Mouse (Mus musculus): Measurements from ENCODE around the gene Syncrip. TPM values are rescaled to one million over a fixed set of nuclear protein-coding genes. Genes with fewer than 3 reads are reported as not detected.
A peak's percentile ranks its signal among the peaks of the same experiment; 100 is the strongest.
"Not testable (repeated sequence)": the region's sequence is repeated elsewhere in the genome, so short reads cannot be mapped to it uniquely, and the experiment has no call there.

Syncrip gene
- 103 and 110 TPM in 2 replicates for polyA plus RNA-seq (2015; fragmentation: Nextera tagmentation; extraction: Ambion mirVana)

- under 1% methylated on average over 57 of the region's 68 CpGs for WGBS
- peak within 1 kb of the TSS; percentile 72 for H3K4me2 ChIP-seq
These were observed at the start of gene Syncrip for GRCm38 (mm10) chr9:88482230-88482828. Gene Syncrip, minus strand, starts transcription at chr9:88482574.

GRCm38 (mm10) chr9:88529979-88530580 is 47.7 kb upstream of the Syncrip start:
- no peak overlapping the region for H3K4me3 ChIP-seq (replicated peaks)
- H3K4me1 ChIP-seq: no peaks in the 10 kb centered on the region
- no peaks in the 10 kb centered on the region for H3K27me3 ChIP-seq
- no peak overlapping the region for H3K4me2 ChIP-seq
- H3K9ac ChIP-seq: no peak overlapping the region
- ATAC-seq (replicated peaks; ENCODE audit: low FRiP score): no peak
- H3K9me3 ChIP-seq (replicated peaks): no peaks in the 10 kb centered on the region
- H3K36me3 ChIP-seq: no peaks in the 10 kb centered on the region
- no peak overlapping the region for H3K27ac ChIP-seq
- WGBS: 55% methylated on average over 5 of the region's 5 CpGs

More at GRCm38 (mm10) chr9:88482230-88482828, at the start of gene Syncrip:
- peak within 1 kb of the TSS; percentile 100 for H3K4me3 ChIP-seq (replicated peaks)
- peak within 1 kb of the TSS; percentile 99 for H3K9ac ChIP-seq
- H3K4me1 ChIP-seq: peaks cover 15% of the 10 kb centered on the region
- H3K9me3 ChIP-seq (replicated peaks); H3K27me3 ChIP-seq; H3K36me3 ChIP-seq: not testable (repeated sequence)
- ATAC-seq (replicated peaks; ENCODE audit: low FRiP score): peak; percentile 96
- peak within 1 kb of the TSS; percentile 99 for H3K27ac ChIP-seq

GRCm38 (mm10) chr9:88529571-88529970 is 47.2 kb upstream of the Syncrip start:
- H3K9me3 ChIP-seq (replicated peaks): no peaks in the 10 kb centered on the region
- ATAC-seq (replicated peaks; ENCODE audit: low FRiP score): no peak
- H3K4me1 ChIP-seq: no peaks in the 10 kb centered on the region
- H3K9ac ChIP-seq: no peak overlapping the region
- no peak overlapping the region for H3K4me2 ChIP-seq
- no peak overlapping the region for H3K27ac ChIP-seq
- no peaks in the 10 kb centered on the region for H3K27me3 ChIP-seq
- H3K36me3 ChIP-seq: no peaks in the 10 kb centered on the region
- H3K4me3 ChIP-seq (replicated peaks): no peak overlapping the region
- WGBS: 77% methylated on average over 3 of the region's 3 CpGs

- WGBS: 84% methylated on average over 5 of the region's 5 CpGs
- H3K27ac ChIP-seq: no peak overlapping the region
- H3K36me3 ChIP-seq: no peaks in the 10 kb centered on the region
- H3K4me3 ChIP-seq (replicated peaks): no peak overlapping the region
- no peaks in the 10 kb centered on the region for H3K27me3 ChIP-seq
- ATAC-seq (replicated peaks; ENCODE audit: low FRiP score): no peak
- H3K4me2 ChIP-seq: no peak overlapping the region
- H3K9me3 ChIP-seq (replicated peaks): no peaks in the 10 kb centered on the region
- H3K4me1 ChIP-seq: no peaks in the 10 kb centered on the region
- H3K9ac ChIP-seq: no peak overlapping the region
These were observed 46.4 kb upstream of the Syncrip start for GRCm38 (mm10) chr9:88528736-88529135.

GRCm38 (mm10) chr9:88527956-88528355 is 45.6 kb upstream of the Syncrip start:
- H3K27me3 ChIP-seq: no peaks in the 10 kb centered on the region
- H3K27ac ChIP-seq: no peak overlapping the region
- no peaks in the 10 kb centered on the region for H3K9me3 ChIP-seq (replicated peaks)
- no peak for ATAC-seq (replicated peaks; ENCODE audit: low FRiP score)
- WGBS: 84% methylated on average over 4 of the region's 4 CpGs
- no peak overlapping the region for H3K9ac ChIP-seq
- no peak overlapping the region for H3K4me3 ChIP-seq (replicated peaks)
- H3K4me2 ChIP-seq: no peak overlapping the region
- H3K36me3 ChIP-seq: no peaks in the 10 kb centered on the region
- H3K4me1 ChIP-seq: peaks cover 2% of the 10 kb centered on the region; the same call in 1 of the 2 replicates

GRCm38 (mm10) chr9:88525341-88525740 is 43.0 kb upstream of the Syncrip start:
- Histone ChIP-seq H3K9me3 (replicated peaks) (no peaks in the 10 kb centered on the region), H3K9ac (no peak overlapping the region), H3K36me3 (peaks cover 10% of the 10 kb centered on the region), H3K4me2 (no peak overlapping the region), H3K27me3 (no peaks in the 10 kb centered on the region), H3K27ac (no peak overlapping the region), H3K4me3 (replicated peaks) (no peak overlapping the region), H3K4me1 (peaks cover 11% of the 10 kb centered on the region)
- no peak for ATAC-seq (replicated peaks; ENCODE audit: low FRiP score)
- 91% methylated on average over 6 of the region's 6 CpGs for WGBS

GRCm38 (mm10) chr9:88524796-88525195 is 42.4 kb upstream of the Syncrip start:
- no peaks in the 10 kb centered on the region for H3K27me3 ChIP-seq
- H3K4me2 ChIP-seq: no peak overlapping the region
- no peak overlapping the region for H3K27ac ChIP-seq
- H3K4me1 ChIP-seq: peaks cover 15% of the 10 kb centered on the region
- no peak overlapping the region for H3K4me3 ChIP-seq (replicated peaks)
- 67% methylated on average over 3 of the region's 3 CpGs for WGBS
- H3K9ac ChIP-seq: no peak overlapping the region
- ATAC-seq (replicated peaks; ENCODE audit: low FRiP score): no peak
- H3K36me3 ChIP-seq: peaks cover 15% of the 10 kb centered on the region
- H3K9me3 ChIP-seq (replicated peaks): no peaks in the 10 kb centered on the region

GRCm38 (mm10) chr9:88524367-88524766 is 42.0 kb upstream of the Syncrip start:
- 96% methylated on average over 2 of the region's 2 CpGs for WGBS
- H3K9me3 ChIP-seq (replicated peaks): no peaks in the 10 kb centered on the region
- no peak overlapping the region for H3K4me3 ChIP-seq (replicated peaks)
- H3K27me3 ChIP-seq: no peaks in the 10 kb centered on the region
- H3K9ac ChIP-seq: no peak overlapping the region
- H3K27ac ChIP-seq: no peak overlapping the region
- H3K36me3 ChIP-seq: peaks cover 16% of the 10 kb centered on the region
- ATAC-seq (replicated peaks; ENCODE audit: low FRiP score): no peak
- peaks cover 15% of the 10 kb centered on the region for H3K4me1 ChIP-seq
- H3K4me2 ChIP-seq: no peak overlapping the region

- Histone ChIP-seq H3K4me1 (peaks cover 15% of the 10 kb centered on the region), H3K9ac (peak overlapping the region; percentile 56), H3K36me3 (peaks cover 16% of the 10 kb centered on the region), H3K4me3 (replicated peaks) (peak overlapping the region; percentile 75), H3K4me2 (peak overlapping the region; percentile 74), H3K9me3 (replicated peaks) (no peaks in the 10 kb centered on the region), H3K27ac (peak overlapping the region; percentile 94), H3K27me3 (no peaks in the 10 kb centered on the region)
- no peak for ATAC-seq (replicated peaks; ENCODE audit: low FRiP score)
- under 1% methylated on average over 16 of the region's 16 CpGs for WGBS
These were observed 40.9 kb upstream of the Syncrip start for GRCm38 (mm10) chr9:88523335-88523668.

- Histone ChIP-seq H3K4me1 (peaks cover 15% of the 10 kb centered on the region), H3K4me3 (replicated peaks) (peak overlapping the region; percentile 75), H3K9me3 (replicated peaks) (no peaks in the 10 kb centered on the region), H3K36me3 (peaks cover 16% of the 10 kb centered on the region), H3K4me2 (peak overlapping the region; percentile 74), H3K27ac (peak overlapping the region; percentile 94), H3K27me3 (no peaks in the 10 kb centered on the region), H3K9ac (peak overlapping the region; percentile 90)
- WGBS: under 1% methylated on average over 69 of the region's 69 CpGs
- ATAC-seq (replicated peaks; ENCODE audit: low FRiP score): peak; percentile 93
These were observed 40.4 kb upstream of the Syncrip start for GRCm38 (mm10) chr9:88522569-88523334.

- under 1% methylated on average over 10 of the region's 10 CpGs for WGBS
- H3K4me1 ChIP-seq: peaks cover 15% of the 10 kb centered on the region
- no peaks in the 10 kb centered on the region for H3K27me3 ChIP-seq
- no peak for ATAC-seq (replicated peaks; ENCODE audit: low FRiP score)
- peak overlapping the region; percentile 94 for H3K27ac ChIP-seq
- peak overlapping the region; percentile 90 for H3K9ac ChIP-seq
- peaks cover 16% of the 10 kb centered on the region for H3K36me3 ChIP-seq
- H3K4me3 ChIP-seq (replicated peaks): peak overlapping the region; percentile 75
- H3K9me3 ChIP-seq (replicated peaks): no peaks in the 10 kb centered on the region
- peak overlapping the region; percentile 74 for H3K4me2 ChIP-seq
These were observed 39.7 kb upstream of the Syncrip start for GRCm38 (mm10) chr9:88521961-88522568.

All from kidney, embryonic 15.5 days (tissue).